Mouse (Mus musculus): ENCODE measurements around the gene AA467197.

The AA467197 gene

DNA sequence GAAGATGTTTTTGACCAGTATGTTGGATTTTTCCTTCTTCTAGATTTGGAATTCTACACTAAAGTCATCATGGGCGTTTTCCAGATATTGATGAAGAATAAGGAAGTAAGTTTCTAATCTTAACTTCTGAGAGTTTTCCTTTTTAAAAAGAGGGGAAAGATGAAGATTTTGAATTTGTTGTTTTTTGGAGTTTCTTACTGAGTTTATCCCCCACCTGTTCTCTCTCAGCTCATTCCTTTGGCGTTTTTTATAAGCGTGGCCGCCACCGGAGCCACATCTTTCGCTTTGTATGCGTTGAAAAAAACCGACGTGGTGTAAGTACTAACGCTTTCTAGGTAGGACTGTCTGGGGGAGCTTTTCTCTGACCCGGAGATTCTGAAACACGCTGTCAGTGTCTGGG lies 1.2 kb downstream of the AA467197 start:
- no peak for DNase-seq (ENCODE audit: low spot score)

DNA sequence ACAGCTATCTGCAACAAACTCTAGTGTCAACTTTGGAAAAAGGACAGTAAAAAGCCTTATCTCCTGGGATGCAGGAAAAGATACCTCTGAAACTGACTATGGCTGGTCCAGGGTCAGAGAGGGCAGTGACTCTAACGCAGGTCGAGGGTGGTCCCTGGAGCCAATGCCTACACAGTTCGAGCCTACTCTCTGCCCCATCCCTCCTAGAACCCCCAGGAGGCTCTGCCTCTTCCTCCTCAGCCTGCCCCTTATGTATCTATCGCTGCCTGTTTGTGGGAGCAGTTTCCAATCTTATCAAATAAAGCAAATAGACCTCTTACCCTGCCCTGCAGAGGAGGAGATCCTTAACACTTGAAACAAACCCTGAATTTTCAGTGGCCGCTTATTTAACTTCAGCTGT lies 1.9 kb downstream of the AA467197 start:
- DNase-seq (ENCODE audit: low spot score), result no peak

DNA sequence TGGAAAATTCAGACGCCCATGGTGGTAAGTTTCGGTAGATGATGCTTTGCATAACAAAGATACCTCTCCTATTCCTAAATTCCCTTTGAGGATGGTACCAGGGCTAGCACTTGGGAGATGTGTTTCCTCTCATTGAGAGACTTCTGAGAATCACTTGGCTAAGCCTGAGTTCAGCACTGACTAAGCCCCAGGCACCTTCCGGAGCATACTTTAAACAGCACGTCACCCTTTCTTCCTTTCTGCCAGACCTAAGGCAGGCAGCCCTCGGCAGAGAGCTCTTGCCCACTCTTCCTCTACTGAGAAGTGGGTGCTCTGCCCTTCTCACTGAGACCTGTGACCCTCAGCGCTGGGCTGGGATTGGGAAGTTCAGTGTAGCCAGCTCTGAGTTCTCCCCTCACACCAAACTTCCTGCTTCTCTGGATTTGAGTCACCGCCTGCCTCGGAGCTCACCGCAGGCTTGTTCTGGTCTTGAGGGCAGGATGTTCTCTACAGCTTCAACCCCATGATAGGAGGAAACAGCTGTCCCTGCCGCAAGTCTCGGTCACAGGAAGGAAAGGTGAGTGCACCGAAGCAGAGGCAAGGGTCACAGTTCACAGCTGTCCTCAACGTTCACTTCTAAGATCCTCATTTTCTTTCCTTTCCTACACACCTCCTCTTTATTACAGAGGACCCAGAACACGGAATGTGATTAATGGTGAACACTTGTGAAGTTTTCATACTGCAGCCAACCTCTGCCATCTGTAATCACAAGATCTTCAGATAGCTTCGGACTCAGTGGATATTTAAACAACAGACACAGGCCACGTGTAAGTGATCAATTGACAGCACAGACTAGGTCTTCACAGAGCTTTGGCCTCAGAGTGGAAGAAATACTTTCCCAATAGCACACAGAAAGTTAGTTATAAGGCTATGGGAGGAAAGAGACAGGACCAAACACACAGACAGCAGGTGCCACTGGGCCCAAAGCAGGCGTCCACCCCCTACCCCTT lies 15.6 kb downstream of the AA467197 start:
- DNase-seq (ENCODE audit: low spot score), result no peak

DNA sequence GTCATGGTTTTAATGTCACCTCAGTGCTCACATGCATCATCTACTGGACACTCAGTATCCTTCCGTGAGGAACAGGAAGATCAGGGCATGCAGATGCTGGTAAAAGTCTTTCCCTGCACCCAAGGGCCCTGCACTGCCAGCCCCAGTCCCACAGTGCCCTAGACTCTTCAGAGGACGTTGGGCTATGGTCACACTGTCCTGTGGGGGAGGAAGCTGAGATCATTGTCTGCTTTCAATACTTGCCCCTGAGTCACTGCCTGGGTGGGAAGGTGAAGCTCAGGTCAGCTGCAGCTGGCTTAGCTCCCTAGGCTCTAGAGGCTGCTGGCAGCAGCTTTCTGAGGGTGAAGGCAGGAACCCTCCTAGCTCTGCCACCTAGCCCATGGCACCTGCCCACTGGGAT lies 19.3 kb downstream of the AA467197 start:
- no peak for DNase-seq (ENCODE audit: low spot score)

DNA sequence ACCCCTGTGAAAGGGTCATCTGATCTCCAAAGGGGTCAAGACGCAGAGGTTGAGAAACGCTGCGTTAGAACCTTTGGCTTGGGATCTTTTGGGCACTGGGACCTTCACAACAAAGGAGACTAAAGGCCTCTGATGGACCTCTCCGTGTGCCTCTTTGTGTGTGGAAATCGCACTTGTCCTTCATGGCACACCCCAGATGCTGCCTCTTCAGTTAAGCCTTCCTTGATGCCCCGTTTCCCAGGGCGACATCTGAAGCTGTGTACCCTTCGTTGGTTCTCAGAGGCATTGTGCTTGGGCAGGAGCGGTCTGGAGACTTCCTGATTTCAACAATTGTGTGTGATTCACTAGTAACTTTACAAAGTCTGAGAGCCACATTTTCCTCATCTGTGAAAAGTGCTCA lies 20.0 kb downstream of the AA467197 start:
- DNase-seq (ENCODE audit: low spot score), result no peak

DNA sequence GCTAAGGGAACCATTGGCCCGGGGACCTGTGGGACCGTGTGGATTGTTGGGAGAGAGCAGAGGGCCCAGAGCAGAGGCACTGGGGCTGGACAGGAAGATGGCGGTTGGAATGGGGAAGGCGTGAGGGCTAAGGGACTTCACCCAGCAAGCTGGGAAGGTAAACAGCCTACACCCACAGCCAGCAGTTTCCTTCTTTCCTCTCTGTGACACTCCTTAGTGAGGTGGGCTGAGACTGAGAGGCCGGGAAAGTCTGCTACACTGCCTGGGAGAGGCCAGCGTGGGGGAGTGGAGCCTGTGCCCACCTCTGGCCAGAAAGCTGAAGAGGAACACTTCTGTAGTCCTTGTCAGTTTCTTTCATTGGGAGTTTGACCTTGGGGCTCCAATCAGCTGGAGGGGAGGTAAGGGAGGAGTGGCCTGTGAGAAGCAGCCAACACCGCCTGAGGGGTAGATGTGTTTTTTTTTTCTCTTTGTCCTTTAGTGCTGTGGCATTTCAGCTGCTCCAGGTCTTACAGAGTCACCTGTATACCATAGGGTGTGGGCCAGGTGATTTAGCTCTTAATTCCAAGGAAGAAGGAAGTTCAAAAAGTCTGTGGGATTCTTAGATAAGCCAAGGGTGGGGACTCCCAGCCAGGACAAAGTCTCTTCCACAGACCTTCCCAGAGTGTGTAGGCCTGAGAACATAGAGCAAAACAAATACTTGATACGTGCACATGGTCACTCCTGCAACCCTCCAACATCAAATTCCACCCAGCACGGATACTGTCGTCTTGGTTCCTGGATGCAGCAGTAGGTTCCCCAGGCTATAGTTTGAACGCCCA lies 21.1 kb downstream of the AA467197 start:
- no peak for DNase-seq (ENCODE audit: low spot score)

DNA sequence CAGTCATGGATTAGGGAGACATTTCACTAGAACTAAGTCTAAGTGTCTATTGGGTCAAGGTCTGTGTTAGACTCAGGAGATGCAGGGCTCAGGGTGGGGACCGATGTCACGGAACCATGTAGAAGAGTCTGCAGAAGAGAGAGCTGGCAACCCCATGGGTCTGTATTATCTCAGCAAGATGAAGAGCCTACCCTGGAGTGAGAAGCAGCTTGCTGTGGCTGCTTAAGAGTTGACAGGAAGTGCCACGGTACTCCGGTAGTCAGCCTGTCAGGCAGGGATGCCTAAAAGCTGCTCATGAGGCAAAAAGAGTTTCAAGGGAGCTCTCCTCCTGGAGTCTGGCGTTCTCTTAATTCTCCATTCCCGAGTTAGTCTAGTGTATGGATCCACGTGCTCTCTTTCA lies 23.0 kb downstream of the AA467197 start:
- DNase-seq (ENCODE audit: low spot score), result no peak

DNA sequence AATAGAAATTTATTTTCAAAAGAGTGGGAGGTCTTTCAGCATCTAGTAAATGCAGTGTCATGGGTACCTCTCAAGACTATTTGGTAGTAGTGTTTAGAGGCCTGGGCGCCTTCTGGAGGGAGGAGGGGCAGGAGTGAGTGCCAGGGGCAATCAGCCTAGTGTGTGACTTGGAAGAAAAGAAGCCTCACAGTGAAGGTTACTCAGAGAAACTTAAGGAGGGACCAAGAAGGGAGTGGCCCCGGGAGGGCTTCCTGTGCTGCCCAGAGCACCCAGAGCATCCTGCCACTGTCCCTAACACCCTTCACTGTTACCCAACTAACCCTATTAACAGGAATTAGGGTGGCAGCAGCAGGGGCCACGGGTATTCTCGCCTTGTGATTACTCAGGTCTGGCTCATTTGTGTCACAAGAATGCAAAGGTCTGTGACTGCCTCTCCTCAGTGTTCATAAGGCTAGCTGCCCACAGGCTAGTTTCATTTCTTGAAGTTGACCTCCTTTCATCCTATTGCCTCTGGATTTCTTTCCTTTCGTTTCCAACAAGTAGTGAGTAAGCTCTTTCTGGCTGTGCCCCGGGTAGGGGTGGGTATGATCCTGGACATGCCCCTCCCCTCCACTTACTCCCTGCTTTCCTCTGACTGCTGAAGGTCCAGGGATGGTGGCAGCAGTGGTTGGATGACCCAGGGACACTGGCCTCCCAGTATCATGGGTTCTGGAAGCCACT lies 28.6 kb downstream of the AA467197 start:
- no peak for DNase-seq (ENCODE audit: low spot score)

DNA sequence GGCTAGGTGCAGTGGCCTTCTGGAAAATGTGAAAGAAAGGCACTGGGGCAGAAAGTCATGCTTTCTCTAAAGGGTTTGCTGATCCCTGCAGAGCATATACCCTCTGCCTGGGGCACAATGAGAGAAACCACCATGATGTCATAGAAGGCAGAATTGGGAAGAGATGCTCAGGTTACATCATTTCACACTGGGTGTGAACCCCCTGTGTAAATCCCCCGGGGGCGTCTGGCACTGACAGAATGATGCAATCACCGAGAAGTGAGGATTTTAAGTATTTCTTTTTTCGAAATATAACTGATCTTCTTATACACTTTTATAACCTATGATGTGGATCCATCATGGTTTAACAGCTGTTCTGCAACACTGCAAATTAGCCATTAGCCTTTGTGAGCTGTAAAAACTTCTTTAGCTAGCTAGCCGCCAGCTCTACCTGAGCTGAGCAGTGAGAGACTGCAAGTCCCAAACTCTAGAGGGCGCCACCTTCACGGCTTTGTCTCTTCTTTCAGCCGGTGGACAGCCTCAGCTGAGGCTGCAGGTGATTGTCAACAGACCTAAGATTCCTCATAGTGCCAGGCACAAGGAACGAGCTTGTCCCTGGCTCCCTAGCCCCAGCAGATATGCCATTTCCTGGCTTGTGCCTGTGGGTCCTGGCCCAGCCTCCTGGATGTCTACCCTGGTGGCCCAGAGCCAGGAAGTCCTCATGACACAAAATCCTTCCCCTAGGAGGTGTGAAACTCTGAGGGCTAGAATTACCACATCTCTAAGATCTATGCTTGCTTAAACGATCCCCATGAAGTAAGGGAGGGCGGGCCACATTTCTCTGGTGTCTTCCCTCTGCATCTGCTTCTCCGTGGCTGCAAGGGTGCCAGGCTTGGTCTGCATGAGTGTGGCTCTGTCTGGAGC lies 29.4 kb downstream of the AA467197 start:
- DNase-seq (ENCODE audit: low spot score), result peak; percentile 48

DNA sequence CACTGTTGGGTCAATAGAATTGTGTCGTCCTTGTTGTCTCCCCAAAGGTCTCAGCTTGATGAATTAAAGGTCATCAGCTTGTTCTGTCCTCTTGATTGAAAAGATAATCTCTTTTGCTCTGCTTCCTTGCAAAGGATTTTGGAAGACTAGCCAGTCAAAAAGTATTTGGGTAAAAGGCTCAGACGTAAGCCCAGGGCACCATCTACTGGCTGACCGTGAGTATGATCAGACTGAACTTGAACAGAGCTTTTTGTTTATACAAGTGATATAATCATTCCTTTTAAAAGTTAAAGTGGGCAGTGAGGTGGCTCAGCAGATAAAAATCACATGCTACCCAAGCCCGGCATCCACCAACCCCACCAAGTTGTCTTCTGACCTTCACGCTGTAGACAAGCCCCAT lies 31.1 kb downstream of the AA467197 start:
- DNase-seq (ENCODE audit: low spot score), result no peak

DNA sequence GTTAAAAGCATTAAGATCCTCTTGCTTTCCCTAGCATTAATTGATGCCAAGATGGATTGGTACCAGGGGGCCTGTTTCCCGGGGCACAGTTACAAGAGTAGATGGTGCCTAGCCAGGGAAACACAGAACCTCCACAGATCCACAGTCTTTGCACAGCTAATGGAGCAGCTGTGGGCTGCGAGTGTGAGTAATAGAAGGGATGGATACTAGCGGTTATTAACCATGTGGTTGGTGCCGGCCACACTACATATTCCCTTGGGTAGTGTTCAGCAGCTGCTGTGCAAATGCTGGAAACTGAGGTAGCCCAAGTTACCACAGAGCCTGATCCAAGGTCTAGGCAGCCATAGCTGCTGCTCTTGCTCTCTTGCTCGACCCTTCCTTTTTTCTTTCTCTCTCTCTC lies 34.9 kb downstream of the AA467197 start:
- no peak for DNase-seq (ENCODE audit: low spot score)

DNA sequence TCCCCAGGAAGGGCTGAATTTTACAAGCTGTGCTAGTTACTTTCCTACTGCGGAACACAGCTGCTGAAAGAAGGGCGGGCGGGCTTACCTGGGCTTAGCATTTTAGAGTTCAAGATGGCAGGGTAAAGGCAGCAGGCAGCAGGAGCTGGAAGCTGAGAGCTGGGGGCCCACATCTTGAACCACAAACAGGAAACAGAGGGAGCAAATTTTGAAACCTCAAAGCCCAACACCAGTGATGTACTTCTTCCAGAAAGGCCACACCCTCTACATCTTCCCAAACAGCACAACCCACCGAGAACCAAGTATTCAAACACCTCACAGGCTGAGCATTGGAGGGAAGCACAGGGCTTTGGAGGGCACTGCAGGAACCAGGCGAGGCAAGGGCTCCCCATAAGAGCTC lies 36.1 kb downstream of the AA467197 start:
- no peak for DNase-seq (ENCODE audit: low spot score)

DNA sequence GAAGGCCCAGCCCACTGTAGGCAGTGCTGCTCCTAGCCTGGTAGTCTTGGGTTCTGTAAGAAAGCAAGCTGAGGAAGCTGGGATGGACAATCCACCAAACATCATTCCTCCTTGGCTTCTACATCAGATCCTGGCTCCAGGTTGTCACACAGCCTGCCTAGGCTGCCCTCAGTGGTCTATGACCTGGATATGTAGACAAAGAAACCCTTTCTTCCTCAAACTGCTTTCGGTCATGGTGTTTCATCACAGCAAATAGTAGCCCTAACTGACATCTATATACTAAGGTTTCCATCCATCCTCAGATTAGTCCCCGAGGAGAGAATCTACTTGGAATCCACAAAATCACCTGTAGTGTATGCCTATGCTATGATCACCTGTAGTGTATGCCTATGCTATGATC lies 38.3 kb downstream of the AA467197 start:
- no peak for DNase-seq (ENCODE audit: low spot score)

DNA sequence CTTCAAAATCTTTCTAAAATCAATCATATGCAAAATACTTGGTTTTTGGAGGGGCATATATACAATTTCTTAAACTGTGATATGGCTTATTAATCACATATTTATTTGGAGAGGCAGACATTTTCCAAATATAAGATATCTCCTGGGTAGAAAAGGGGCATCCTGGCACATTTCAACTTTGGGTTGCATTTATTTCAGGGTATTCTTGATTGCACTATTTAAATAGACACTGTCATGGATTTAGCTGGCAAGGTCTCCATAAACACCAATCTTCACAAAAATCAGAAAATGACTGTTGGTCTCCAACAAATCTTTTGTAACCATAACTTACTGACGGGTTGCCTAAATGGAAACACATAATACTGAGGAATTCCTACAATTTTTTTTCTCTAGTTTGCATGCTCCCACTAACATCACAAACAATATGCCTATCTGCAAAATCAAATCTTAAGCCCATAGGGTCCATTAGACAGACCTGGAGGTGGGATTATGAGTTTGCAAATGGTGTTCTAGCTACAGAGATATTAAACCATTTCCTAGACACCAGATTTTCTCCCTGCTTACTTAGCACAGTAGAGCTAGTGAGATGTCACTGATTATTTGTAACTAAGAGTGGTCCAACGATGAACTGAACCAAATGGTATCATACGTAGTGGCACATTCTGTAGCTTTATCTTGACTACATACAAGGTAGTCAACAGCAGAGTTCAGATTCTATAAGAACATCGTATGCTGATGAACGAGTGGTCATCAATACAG lies 44.8 kb downstream of the AA467197 start:
- DNase-seq (ENCODE audit: low spot score), result no peak

DNA sequence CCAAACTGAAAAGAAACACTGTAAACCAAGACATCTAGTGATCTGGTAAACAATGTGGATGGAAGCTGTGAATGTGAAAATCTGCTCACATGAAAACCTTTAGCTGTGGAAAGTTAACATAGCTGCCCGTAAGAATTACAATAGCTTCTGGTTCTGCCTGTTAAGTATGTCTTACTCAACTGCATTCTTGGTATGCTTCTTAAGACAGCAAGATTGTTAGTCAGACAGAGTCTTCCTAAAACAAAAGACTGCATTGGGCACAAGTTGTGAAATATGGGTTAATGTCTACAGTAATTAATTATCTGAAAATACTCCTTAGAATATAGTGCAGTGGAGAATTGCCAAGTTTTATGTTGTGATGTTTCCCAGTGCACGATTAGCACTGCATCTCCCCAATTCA lies 45.7 kb downstream of the AA467197 start:
- no peak for DNase-seq (ENCODE audit: low spot score)

DNA sequence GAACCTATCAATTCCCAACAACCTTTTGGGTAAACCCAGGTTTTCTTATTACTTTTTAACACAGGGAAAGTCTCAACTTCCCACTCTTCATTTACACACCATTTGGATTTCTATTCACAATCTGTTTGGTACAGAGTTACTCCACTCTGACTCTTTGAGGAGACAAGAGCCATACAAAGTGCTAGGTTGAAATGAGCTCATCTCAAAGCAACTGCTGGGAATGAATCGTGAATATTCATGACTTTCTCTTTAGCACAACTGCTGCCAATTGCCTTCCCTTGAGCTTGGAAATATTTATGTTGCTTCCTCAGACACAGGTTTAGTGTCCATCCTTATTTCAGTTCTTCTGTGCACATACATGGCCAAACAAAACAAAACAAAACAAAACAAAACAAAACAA lies 46.9 kb downstream of the AA467197 start:
- DNase-seq (ENCODE audit: low spot score), result no peak

DNA sequence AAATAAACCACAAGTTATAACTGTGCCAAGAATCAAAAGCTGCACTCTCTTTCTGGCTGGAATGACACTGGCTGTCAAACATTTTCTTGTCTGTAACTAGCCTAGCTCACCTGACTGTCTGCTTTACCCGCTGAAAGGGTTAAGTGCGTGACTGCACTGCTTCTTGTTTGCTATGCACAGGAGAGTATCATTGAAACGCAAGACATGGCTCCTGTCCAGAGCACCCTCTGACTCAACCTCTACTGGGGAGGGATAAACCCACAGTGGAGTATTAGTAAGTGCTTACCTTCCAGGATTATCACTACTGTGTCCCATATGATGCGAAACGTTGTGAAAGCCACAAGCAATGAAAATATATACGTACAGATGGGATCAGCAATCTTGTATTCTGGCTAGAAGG lies 49.9 kb downstream of the AA467197 start:
- DNase-seq (ENCODE audit: low spot score), result no peak

All from urinary bladder, postnatal 25 days (tissue).